Mouse (Mus musculus) stomach, embryonic 15.5 days (tissue): ENCODE measurements around the gene Shd. TPM values are rescaled to one million over a fixed set of nuclear protein-coding genes. Genes with fewer than 3 reads are reported as not detected.
A peak's percentile ranks its signal among the peaks of the same experiment; 100 is the strongest.

Experiments
- ATAC-seq: fragments of 200-750 bp; cut with Nextera tagmentation; 2 replicates; pipeline ENCODE4 v1.8.0; 2017; ENCODE audit warnings: low read depth, moderate number of reproducible peaks, moderate TSS enrichment; ENCODE audit not compliant: insufficient read depth, low FRiP score
- H3K27ac ChIP-seq: fragments of 300-500 bp; sonication (generic); 2 replicates; pipeline ENCODE4 v1.5.1; 2015; ENCODE audit warnings: mild to moderate bottlenecking, inconsistent platforms
- H3K27me3 ChIP-seq: fragments of 300-500 bp; sonication (generic); replicated peaks from 2 replicates; pipeline ENCODE4 v1.6.1; 2015; ENCODE audit warnings: inconsistent platforms
- H3K36me3 ChIP-seq: fragments of 300-500 bp; sonication (generic); 2 replicates; pipeline ENCODE4 v1.6.1; 2015; ENCODE audit warnings: inconsistent platforms
- H3K4me1 ChIP-seq: fragments of 300-500 bp; sonication (generic); 2 replicates; pipeline ENCODE4 v1.6.1; 2015; ENCODE audit warnings: inconsistent platforms
- H3K4me2 ChIP-seq: fragments of 300-500 bp; sonication (generic); 2 replicates; pipeline ENCODE4 v1.6.1; 2015; ENCODE audit warnings: mild to moderate bottlenecking, inconsistent platforms
- H3K4me3 ChIP-seq: fragments of 300-500 bp; sonication (generic); replicated peaks from 2 replicates; pipeline ENCODE4 v1.5.1; 2015; ENCODE audit warnings: inconsistent platforms
- H3K9ac ChIP-seq: fragments of 300-500 bp; sonication (generic); 2 replicates; pipeline ENCODE4 v1.6.1; 2015; ENCODE audit warnings: inconsistent platforms
- H3K9me3 ChIP-seq: fragments of 300-500 bp; sonication (generic); 2 replicates; pipeline ENCODE4 v1.6.1; 2016; ENCODE audit warnings: inconsistent platforms
- WGBS: fragments of 180-500 bp; shearing (Covaris S2); methylation state at CpG from one replicate; pipeline ENCODE4 v1.1.7; 2015; 5-methylcytosine and 5-hydroxymethylcytosine counted together
- polyA plus RNA-seq: library from polyadenylated mRNA; unstranded; fragments of >200 nt; fragmentation: Nextera tagmentation; extraction: Ambion mirVana; gene quantifications from 2 replicates; pipeline ENCODE4 v1.2.1, GENCODE M21; 2015

Shd gene
- polyA plus RNA-seq, 1 experiment from 2014 or later: 11.1 TPM

DNA sequence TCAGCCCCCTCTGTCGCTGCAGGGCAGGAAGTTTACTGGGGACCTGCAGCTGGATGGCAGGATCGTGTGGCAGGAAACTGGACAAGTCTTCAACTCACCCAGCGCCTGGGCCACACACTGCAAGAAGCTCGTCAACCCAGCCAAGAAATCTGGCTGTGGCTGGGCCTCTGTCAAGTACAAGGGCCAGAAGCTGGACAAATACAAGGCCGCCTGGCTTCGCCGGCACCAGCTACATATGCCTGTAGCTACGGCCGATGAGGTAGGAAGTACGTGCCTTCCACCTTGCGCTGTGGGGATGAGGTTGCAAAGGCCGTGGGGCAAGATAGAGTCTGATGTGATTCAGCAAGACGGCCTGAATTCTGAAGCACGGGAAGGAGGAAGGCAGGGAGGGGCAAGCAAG is 40.0 kb downstream of the Shd start:
- Histone ChIP-seq H3K27me3 (no peaks in the 10 kb centered on the region), H3K4me2 (peak overlapping the region; percentile 100), H3K27ac (no peak overlapping the region), H3K4me3 (peak overlapping the region; percentile 98), H3K9ac (peak overlapping the region; percentile 83; the same call in 1 of the 2 replicates), H3K36me3 (peaks cover 20% of the 10 kb centered on the region), H3K4me1 (peaks cover 22% of the 10 kb centered on the region), H3K9me3 (no peaks in the 10 kb centered on the region)
- WGBS: 67% methylated on average over 14 of the region's 14 CpGs
- no peak for ATAC-seq

DNA sequence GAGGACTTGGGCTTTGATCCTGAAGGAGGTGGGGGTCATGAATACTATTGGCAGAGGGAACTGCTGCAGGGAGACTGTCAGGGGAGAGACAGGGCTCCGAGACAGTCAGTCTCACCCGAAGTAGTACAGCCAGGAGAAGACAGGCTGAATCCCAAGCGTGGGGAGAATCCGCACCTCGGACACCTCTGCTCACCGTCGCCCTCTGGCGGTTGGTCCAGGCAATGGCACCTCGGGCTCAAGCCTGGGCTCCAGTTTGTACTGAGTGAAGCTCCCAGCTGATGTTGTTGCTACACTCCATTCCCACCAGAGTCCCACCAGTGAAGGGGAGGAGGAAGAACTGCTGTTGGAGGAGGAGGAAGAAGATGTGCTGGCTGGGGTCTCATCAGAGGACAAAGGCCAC is 40.4 kb downstream of the Shd start:
- no peaks in the 10 kb centered on the region for H3K27me3 ChIP-seq
- H3K4me2 ChIP-seq: peak overlapping the region; percentile 100
- H3K9ac ChIP-seq: no peak overlapping the region
- no peak for ATAC-seq
- no peaks in the 10 kb centered on the region for H3K9me3 ChIP-seq
- H3K27ac ChIP-seq: no peak overlapping the region
- H3K4me1 ChIP-seq: peaks cover 22% of the 10 kb centered on the region
- 9% methylated on average over 9 of the region's 9 CpGs for WGBS
- peak overlapping the region; percentile 98 for H3K4me3 ChIP-seq
- H3K36me3 ChIP-seq: peaks cover 24% of the 10 kb centered on the region

DNA sequence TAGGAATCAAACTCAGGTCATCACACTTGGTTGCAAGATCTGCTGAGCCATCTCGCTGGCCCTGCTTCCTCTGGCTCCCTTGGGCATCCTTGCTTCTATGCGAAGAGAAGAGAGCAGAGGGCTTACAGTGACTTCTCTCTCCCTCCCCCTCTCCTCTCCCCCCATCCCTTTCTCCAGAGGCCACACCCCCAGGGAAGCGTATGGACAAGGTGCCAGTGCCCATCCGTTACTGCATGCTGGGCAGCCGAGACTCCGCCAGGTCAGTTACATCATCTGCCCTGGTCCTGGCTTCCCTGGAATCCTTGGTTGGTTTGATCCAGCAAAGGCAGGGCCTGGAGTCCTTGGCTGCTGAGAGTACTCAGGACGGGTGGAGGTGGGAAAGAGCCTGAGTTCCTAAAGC is 41.2 kb downstream of the Shd start:
- peaks cover 22% of the 10 kb centered on the region for H3K4me1 ChIP-seq

DNA sequence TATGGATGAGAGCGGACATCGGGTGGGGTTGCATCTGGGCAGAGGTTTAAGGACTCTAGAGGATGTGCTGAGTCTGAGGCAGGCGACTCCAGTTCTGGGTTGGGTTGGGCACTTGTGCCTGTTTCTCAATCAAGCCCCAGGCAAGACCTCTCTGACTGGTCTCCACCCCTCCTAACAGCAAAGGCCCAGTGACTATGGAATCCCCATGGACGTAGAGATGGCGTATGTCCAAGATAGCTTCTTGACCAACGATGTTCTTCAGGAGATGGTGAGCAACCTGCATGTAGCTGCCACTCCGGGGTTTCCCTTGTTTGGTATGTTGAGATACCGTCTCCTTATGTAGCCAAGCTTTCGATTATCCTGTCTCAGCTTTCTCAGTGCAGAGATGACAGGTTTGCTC is 45.0 kb downstream of the Shd start:
- 92% methylated on average over 9 of the region's 9 CpGs for WGBS
- H3K4me2 ChIP-seq: no peak overlapping the region
- H3K4me1 ChIP-seq: peaks cover 4% of the 10 kb centered on the region
- no peak overlapping the region for H3K9ac ChIP-seq
- H3K36me3 ChIP-seq: peaks cover 61% of the 10 kb centered on the region
- H3K4me3 ChIP-seq: no peak overlapping the region
- ATAC-seq: no peak
- no peak overlapping the region for H3K27ac ChIP-seq
- no peaks in the 10 kb centered on the region for H3K9me3 ChIP-seq
- H3K27me3 ChIP-seq: no peaks in the 10 kb centered on the region

More for the DNA sequence above, 41.2 kb downstream of the Shd start:
- H3K27ac ChIP-seq: no peak overlapping the region
- no peak overlapping the region for H3K4me3 ChIP-seq
- ATAC-seq: no peak
- H3K27me3 ChIP-seq: no peaks in the 10 kb centered on the region
- 85% methylated on average over 7 of the region's 7 CpGs for WGBS
- H3K9me3 ChIP-seq: no peaks in the 10 kb centered on the region
- H3K36me3 ChIP-seq: peaks cover 32% of the 10 kb centered on the region
- H3K4me2 ChIP-seq: no peak overlapping the region
- no peak overlapping the region for H3K9ac ChIP-seq

DNA sequence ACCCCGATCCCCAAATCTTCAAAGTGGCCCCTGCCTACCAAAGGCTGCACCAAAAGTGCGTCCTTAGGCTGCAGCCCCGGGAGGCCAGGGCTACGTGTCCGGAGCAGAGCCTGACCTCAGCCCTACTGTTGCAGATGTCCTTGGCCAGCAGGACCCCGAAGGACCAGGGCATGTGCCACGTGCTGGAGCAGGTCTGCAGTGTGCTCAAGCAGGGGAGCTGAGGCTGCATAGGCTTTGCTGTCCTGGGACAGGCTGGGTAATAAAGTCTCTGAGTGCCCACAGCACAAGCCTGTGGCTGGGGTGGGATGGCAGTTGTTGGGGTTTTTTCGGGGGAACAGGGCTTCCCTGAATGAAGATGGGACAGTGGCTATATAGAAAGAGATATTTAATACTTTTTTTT is 46.1 kb downstream of the Shd start:
- no peak overlapping the region for H3K27ac ChIP-seq

DNA sequence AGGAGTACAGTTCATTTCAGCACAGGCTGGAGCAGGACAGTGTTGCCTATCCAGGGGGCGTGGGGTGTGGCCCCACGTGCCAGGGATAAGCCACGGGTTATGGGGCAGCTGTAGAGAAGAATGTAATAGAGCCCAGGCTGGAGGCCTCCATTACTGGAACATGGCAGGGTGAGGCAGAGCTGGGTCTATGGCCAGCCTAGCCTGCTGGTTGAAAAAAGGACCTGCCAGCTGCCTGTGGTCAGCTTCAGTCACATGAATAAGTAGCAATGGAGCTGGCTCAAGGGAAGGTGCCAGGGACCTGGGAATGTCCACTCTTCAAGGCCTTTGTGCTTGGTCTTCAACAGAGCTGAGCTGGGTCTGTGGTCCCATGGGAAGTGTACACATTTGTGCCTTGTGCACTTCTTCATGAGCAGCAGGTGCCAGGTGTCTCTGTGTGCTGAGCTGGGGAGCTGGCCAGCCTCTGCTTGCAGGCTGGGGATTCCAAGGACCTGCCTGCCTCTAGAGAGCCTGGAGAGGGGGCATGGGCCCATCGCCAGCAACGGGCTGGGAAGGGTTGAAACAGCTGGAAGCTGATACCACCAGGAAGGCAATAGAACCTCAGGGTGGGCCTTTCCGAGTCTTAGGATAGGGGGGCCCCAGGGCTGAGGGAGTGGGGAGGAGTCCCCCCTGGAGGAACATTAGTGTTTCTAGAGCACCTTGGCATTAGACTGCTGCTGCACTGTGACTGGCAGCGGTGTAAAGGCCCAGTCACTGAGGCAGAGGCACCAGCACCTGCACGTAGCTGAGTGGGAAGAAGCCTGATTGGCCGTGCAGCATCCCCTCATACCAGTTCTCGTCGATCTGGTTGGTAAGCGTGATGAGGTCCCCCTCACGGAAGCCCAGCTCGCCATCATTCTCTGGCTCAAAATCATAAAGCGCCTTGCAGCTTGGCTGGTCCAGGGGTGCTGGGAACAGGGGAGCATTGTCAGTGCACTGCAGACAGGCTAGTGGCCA is 46.8 kb downstream of the Shd start:
- Histone ChIP-seq H3K4me2 (no peak overlapping the region), H3K4me3 (no peak overlapping the region), H3K4me1 (no peaks in the 10 kb centered on the region), H3K9me3 (no peaks in the 10 kb centered on the region), H3K36me3 (peaks cover 52% of the 10 kb centered on the region), H3K27ac (no peak overlapping the region), H3K27me3 (no peaks in the 10 kb centered on the region), H3K9ac (no peak overlapping the region)
- no peak for ATAC-seq
- WGBS: 81% methylated on average over 15 of the region's 15 CpGs

More for the DNA sequence above, 46.1 kb downstream of the Shd start:
- H3K9me3 ChIP-seq: no peaks in the 10 kb centered on the region
- ATAC-seq: no peak
- no peaks in the 10 kb centered on the region for H3K27me3 ChIP-seq
- H3K4me3 ChIP-seq: no peak overlapping the region
- 88% methylated on average over 8 of the region's 8 CpGs for WGBS
- no peaks in the 10 kb centered on the region for H3K4me1 ChIP-seq
- H3K4me2 ChIP-seq: no peak overlapping the region
- peaks cover 59% of the 10 kb centered on the region for H3K36me3 ChIP-seq
- H3K9ac ChIP-seq: no peak overlapping the region

DNA sequence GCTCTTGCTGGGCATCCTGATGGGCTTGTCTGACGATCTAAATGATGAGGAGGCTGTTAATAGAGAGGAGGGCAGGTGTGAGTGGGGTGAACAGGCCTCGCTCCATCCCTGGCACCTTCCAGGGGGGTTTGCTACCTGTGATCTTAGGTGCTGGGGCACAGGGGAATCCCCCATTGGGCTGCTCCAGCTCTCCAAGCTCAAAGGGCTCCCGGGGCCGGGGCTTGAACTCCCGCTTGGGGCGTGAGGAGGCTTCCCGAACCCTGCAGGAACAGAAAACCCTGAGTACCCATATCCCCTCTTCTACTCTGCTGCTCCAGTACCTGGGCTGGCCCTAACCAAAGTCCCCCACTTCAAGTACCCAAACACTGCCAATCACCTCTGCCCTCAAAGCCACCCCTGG is 47.6 kb downstream of the Shd start:
- H3K4me3 ChIP-seq: no peak overlapping the region
- 89% methylated on average over 7 of the region's 7 CpGs for WGBS
- no peak overlapping the region for H3K4me2 ChIP-seq
- H3K36me3 ChIP-seq: peaks cover 47% of the 10 kb centered on the region
- no peak overlapping the region for H3K9ac ChIP-seq
- no peak for ATAC-seq
- no peaks in the 10 kb centered on the region for H3K27me3 ChIP-seq
- H3K4me1 ChIP-seq: 0 out of 2 replicates have a peak, but pooled peaks cover 6% of the 10 kb centered on the region
- no peak overlapping the region for H3K27ac ChIP-seq
- no peaks in the 10 kb centered on the region for H3K9me3 ChIP-seq

DNA sequence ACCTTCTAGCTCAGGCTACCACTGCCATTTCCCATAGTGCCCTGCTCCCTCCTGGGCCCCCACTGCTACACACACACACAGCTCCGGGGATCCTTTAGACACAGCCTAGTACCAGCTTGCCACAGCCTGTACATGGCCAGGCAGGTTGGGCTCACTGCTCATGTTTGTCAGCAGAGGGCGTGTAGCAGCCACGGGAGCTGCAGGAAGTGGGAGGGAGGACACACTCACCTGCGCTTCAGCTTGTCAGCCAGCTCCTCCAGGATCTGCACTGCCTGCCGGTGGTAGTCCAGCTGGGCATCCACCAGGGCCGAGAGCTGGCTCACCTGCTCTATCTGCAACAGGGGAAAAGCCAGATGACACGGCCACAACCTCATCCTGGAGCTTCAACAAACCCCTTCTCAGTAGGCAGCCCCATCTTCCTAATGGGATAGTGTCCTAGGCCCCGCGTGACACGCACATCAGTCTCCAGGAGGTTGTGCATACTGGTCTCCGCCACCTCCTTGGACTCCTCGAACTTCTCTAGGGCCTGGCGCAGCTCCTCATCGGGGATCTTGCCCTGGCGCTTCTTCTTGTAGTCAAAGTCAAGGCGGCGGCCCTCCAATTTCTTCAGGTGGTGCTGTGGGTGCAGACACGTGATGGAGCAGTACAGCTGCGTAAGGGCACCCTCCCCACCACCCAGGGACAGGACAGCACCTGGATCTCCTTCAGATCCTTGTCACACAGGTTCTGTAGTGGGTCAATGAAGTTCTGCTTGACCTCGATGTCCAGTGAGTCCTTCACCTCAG is 48.3 kb downstream of the Shd start:
- H3K27me3 ChIP-seq: no peaks in the 10 kb centered on the region
- 68% methylated on average over 20 of the region's 20 CpGs for WGBS
- H3K36me3 ChIP-seq: peaks cover 47% of the 10 kb centered on the region
- H3K4me2 ChIP-seq: no peak overlapping the region
- H3K27ac ChIP-seq: no peak overlapping the region
- no peak overlapping the region for H3K4me3 ChIP-seq
- no peaks in the 10 kb centered on the region for H3K9me3 ChIP-seq
- ATAC-seq: peak; percentile 14; the same call in 1 of the 2 replicates
- no peak overlapping the region for H3K9ac ChIP-seq
- 0 out of 2 replicates have a peak, but pooled peaks cover 8% of the 10 kb centered on the region for H3K4me1 ChIP-seq

DNA sequence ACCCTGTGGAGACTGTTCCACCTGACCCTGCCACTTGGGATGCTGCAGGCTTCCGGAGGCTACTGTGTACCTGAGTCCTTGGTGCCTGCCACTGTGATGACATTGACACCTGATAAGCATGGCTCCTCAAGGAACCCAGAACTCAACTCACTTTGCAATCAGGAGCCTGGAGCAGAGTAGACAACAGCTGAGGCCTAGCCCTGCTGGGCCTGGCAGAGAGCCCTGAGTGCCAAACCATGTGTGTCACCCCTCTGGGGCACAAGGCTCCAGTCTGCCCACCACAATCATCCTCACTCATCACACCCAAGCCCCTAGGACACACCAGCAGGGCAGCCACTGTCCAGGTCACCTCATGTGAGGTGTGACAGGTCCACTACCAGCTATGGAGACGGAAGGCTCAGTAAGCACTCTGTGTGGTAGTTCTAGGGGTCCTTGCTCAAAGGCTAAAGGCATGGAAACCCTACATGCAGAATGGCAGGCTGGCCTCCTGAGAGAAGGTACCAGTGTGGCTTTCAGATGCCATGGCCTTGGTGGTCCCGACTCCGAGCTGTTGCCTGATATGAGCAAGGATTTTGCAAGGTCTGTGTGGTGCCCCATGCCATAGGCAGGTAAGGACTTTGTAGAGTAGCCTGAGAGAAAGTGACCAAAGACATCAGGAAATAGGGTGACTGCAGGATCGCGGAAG is 50.3 kb downstream of the Shd start:
- H3K36me3 ChIP-seq: peaks cover 38% of the 10 kb centered on the region
- H3K9me3 ChIP-seq: no peaks in the 10 kb centered on the region
- 87% methylated on average over 6 of the region's 6 CpGs for WGBS
- H3K4me1 ChIP-seq: 0 out of 2 replicates have a peak, but pooled peaks cover 8% of the 10 kb centered on the region
- H3K27me3 ChIP-seq: no peaks in the 10 kb centered on the region
- H3K27ac ChIP-seq: no peak overlapping the region
- ATAC-seq: no peak
- H3K4me3 ChIP-seq: no peak overlapping the region
- no peak overlapping the region for H3K4me2 ChIP-seq
- H3K9ac ChIP-seq: no peak overlapping the region

DNA sequence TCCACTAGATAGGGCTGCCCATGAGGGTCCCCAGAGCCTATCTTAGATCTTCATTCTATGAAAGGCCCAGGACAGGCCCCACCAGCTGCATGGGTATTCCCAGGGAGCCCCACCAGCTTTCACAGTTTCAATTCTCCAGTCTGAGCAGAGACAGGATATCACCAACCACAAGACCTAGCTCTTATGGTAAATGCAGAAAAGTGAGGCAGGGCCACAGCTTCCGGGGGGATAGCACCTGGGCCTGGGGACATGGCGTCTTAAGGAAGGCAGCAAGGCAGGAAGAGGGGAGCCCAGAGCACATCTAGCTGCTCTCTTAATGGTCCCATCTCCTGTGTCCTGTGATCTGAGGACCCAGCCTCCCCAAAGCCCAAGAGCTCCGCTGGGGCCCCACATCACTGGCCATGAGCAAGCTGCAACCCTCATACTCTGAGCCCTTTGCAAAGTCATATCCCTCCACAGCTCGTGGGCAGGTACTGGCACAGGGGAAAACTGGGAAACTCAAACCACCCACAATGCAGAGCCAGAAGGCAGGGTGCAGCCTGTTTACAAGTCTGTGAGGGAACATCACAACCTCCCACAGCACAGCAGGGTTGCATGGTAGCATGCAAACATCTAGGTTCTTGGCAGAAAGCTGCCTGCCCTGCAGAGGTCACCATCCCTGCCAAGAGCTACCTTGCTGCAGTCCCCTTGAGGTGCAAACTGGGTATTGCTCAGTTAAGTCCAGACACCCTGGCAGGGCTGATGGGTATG is 51.1 kb downstream of the Shd start:
- WGBS: 77% methylated on average over 4 of the region's 4 CpGs
- Histone ChIP-seq H3K27me3 (no peaks in the 10 kb centered on the region), H3K4me1 (0 out of 2 replicates have a peak, but pooled peaks cover 8% of the 10 kb centered on the region)

More for the DNA sequence above, 51.1 kb downstream of the Shd start:
- no peak overlapping the region for H3K4me2 ChIP-seq
- H3K36me3 ChIP-seq: peaks cover 31% of the 10 kb centered on the region
- no peak for ATAC-seq
- H3K9me3 ChIP-seq: no peaks in the 10 kb centered on the region
- H3K27ac ChIP-seq: no peak overlapping the region
- H3K4me3 ChIP-seq: no peak overlapping the region
- no peak overlapping the region for H3K9ac ChIP-seq
